Comparison of ENCODE assay signal across 11 mouse cellular contexts in the genomic region with DNA sequence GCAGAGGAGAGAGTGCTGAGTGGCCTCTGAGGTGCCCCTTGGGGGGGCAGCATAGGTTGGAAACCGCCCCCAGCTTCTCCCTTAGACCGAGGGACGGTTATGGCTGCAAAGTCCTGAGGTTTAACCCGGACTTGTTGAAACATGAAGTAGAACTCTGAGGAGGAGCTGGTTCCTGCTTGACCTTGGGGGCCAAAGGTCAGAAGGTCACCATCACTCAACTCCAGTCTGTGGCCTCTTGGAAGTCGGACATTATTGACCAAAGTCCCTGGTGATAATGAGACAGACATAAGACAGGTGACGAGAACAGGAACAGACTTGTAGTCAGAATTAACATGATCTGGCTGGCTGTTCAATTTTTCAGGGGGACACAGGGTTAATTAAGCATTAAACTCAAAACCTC. TPM values are rescaled to one million over a fixed set of nuclear protein-coding genes. Genes with fewer than 3 reads are reported as not detected.
DNase-seq lines count a peak whose midpoint lies in the region; ATAC-seq and TF ChIP-seq lines count a peak whose summit lies in the region.
"Had no signal": no experiment of that assay in that cellular context is flagged by ENCODE, and none has a peak within 500 bp of the region (broad histone marks: within the 10 kb centered on the region; RNA-seq: fewer than 3 reads in every experiment).

No protein-coding gene starts in this region.

- peaks cover 42% of the 10 kb centered on the region for H3K4me1 ChIP-seq in hindbrain, embryonic 10.5 days (replicated peaks)
- peaks cover 15% of the 10 kb centered on the region for H3K4me1 ChIP-seq in hindbrain, embryonic 14.5 days (replicated peaks; ENCODE audit: control insufficient read depth, insufficient read depth, low read length)
- peaks cover 4% of the 10 kb centered on the region; the same call in 1 of the 2 replicates for H3K4me1 ChIP-seq in hindbrain, postnatal 0 days (ENCODE audit: insufficient read depth, low read length)

- TF ChIP-seq CTCF in hindbrain, postnatal 0 days (IDR thresholded peaks at IDR 0.05; ENCODE audit: low read depth): no peak

- no peak overlapping the region for H3K9ac ChIP-seq in hindbrain, embryonic 14.5 days
- H3K9ac ChIP-seq in hindbrain, postnatal 0 days (replicated peaks; ENCODE audit: low read length): 0 out of 2 replicates have a peak overlapping the region, but pooled peaks have one; percentile 24

- WGBS in hindbrain, embryonic 10.5 days: 34% methylated on average over 6 of the region's 6 CpGs
- 39% methylated on average over 6 of the region's 6 CpGs for WGBS in hindbrain, embryonic 14.5 days
- WGBS in hindbrain, postnatal 0 days: 54% methylated on average over 6 of the region's 6 CpGs

- H3K4me3 ChIP-seq in hindbrain, embryonic 10.5 days: peak overlapping the region; percentile 71
- H3K4me3 ChIP-seq in hindbrain, embryonic 14.5 days (replicated peaks; ENCODE audit: low read length): no peak overlapping the region
- no peak overlapping the region; the same call in 1 of the 2 replicates for H3K4me3 ChIP-seq in hindbrain, postnatal 0 days (ENCODE audit: low read length)

- no peaks in the 10 kb centered on the region for H3K9me3 ChIP-seq in hindbrain, embryonic 10.5 days
- H3K9me3 ChIP-seq in hindbrain, embryonic 14.5 days (ENCODE audit: control insufficient read depth, low read length): no peaks in the 10 kb centered on the region
- no peaks in the 10 kb centered on the region for H3K9me3 ChIP-seq in hindbrain, postnatal 0 days (ENCODE audit: low read length)

- ATAC-seq in hindbrain, embryonic 14.5 days (ENCODE audit: low FRiP score): no peak
- no peak for ATAC-seq in hindbrain, postnatal 0 days

- peak; percentile 38 for DNase-seq in hindbrain, embryonic 10.5 days (ENCODE audit: low spot score)
- no peak for DNase-seq in hindbrain, embryonic 14.5 days (ENCODE audit: low spot score)
- DNase-seq in embryo, embryonic 9.5 days (ENCODE audit: extremely low spot score): peak; percentile 59
- DNase-seq in hindbrain, postnatal 0 days (ENCODE audit: low spot score): no peak
- peak; percentile 42 for DNase-seq in neural tube, embryonic 10.5 days (ENCODE audit: extremely low spot score, low spot score)
- no peak for DNase-seq in right cerebral cortex, adult 18-20 months
- DNase-seq in ovary, postnatal 14 days (ENCODE audit: low spot score): no peak
- no peak for DNase-seq in gastrocnemius, postnatal 36 days

- peak overlapping the region; percentile 41; the same call in 1 of the 2 replicates for H3K27ac ChIP-seq in hindbrain, embryonic 10.5 days
- no peak overlapping the region for H3K27ac ChIP-seq in hindbrain, embryonic 14.5 days
- no peak overlapping the region for H3K27ac ChIP-seq in hindbrain, postnatal 0 days

- H3K4me2 ChIP-seq in hindbrain, embryonic 14.5 days (replicated peaks): no peak overlapping the region; the same call in 1 of the 2 replicates
- peak overlapping the region; percentile 91; the same call in 1 of the 2 replicates for H3K4me2 ChIP-seq in hindbrain, postnatal 0 days (ENCODE audit: low read depth, low read length)

- H3K27me3 ChIP-seq in hindbrain, embryonic 10.5 days (ENCODE audit: insufficient read depth, poor library complexity, severe bottlenecking): peaks cover 6% of the 10 kb centered on the region; the same call in 1 of the 2 replicates
- 0 out of 2 replicates have a peak, but pooled peaks cover 4% of the 10 kb centered on the region for H3K27me3 ChIP-seq in hindbrain, embryonic 14.5 days (ENCODE audit: control insufficient read depth, insufficient read depth, low read length)
- no peaks in the 10 kb centered on the region for H3K27me3 ChIP-seq in hindbrain, postnatal 0 days (ENCODE audit: insufficient read depth, low read length)

- peaks cover 19% of the 10 kb centered on the region for H3K36me3 ChIP-seq in hindbrain, embryonic 10.5 days
- H3K36me3 ChIP-seq in hindbrain, embryonic 14.5 days (replicated peaks; ENCODE audit: control insufficient read depth, insufficient read depth): no peaks in the 10 kb centered on the region
- no peaks in the 10 kb centered on the region for H3K36me3 ChIP-seq in hindbrain, postnatal 0 days (ENCODE audit: insufficient read depth, low read length)

- intact Hi-C loops in gastrocnemius, postnatal 36 days (cut with DNase I): no loop called here

RNA-seq across cellular contexts. Expression of a gene that starts 1.9 kb away (rescaled TPM):
- polyA plus RNA-seq in hindbrain, embryonic 10.5 days (2016; fragmentation: Nextera tagmentation; extraction: Ambion mirVana): 54.5 and 57.0 TPM in 2 replicates
- 12.3 and 16.5 TPM in 2 replicates for polyA plus RNA-seq in hindbrain, embryonic 14.5 days (2014; fragmentation: Nextera tagmentation; extraction: Ambion mirVana)
- total RNA-seq in hindbrain, postnatal 0 days (2014; rRNA removed): 23.2 and 30.9 TPM in 2 replicates
- polyA plus RNA-seq in hindbrain, postnatal 0 days (2015; fragmentation: Nextera tagmentation; extraction: Ambion mirVana): 16.6 and 18.2 TPM in 2 replicates
- total RNA-seq in gastrocnemius, postnatal 36 days (2021): 1 to 10 TPM; 1.5 to 2.0 TPM

RNA-seq across cellular contexts. Expression of a gene that starts 2.1 kb away (rescaled TPM):
- polyA plus RNA-seq in hindbrain, embryonic 10.5 days (2016; fragmentation: Nextera tagmentation; extraction: Ambion mirVana): 19.6 and 25.4 TPM in 2 replicates
- polyA plus RNA-seq in hindbrain, embryonic 14.5 days (2014; fragmentation: Nextera tagmentation; extraction: Ambion mirVana): 2.8 and 3.5 TPM in 2 replicates
- 4.9 and 5.5 TPM in 2 replicates for total RNA-seq in hindbrain, postnatal 0 days (2014; rRNA removed)
- polyA plus RNA-seq in hindbrain, postnatal 0 days (2015; fragmentation: Nextera tagmentation; extraction: Ambion mirVana): 4.5 and 4.8 TPM in 2 replicates
- 1 to 10 TPM; 1.4 to 2.8 TPM for total RNA-seq in gastrocnemius, postnatal 36 days (2021)

RNA-seq across cellular contexts. Expression of a gene that starts 8.9 kb away (rescaled TPM):
- not detected in 2 replicates for polyA plus RNA-seq in hindbrain, embryonic 10.5 days (2016; fragmentation: Nextera tagmentation; extraction: Ambion mirVana)
- not detected in 2 replicates for polyA plus RNA-seq in hindbrain, embryonic 14.5 days (2014; fragmentation: Nextera tagmentation; extraction: Ambion mirVana)
- not detected in 2 replicates for total RNA-seq in hindbrain, postnatal 0 days (2014; rRNA removed)
- not detected in 2 replicates for polyA plus RNA-seq in hindbrain, postnatal 0 days (2015; fragmentation: Nextera tagmentation; extraction: Ambion mirVana)
- total RNA-seq in gastrocnemius, postnatal 36 days (2021): not detected
- total RNA-seq: granulocyte monocyte progenitor cell, adult 5-6 weeks; left cerebral cortex, postnatal 10 days had no signal
- polyA plus RNA-seq: neural tube, embryonic 14.5 days had no signal

RNA-seq across cellular contexts. Expression of a gene that starts 18.2 kb away (rescaled TPM):
- polyA plus RNA-seq in hindbrain, embryonic 10.5 days (2016; fragmentation: Nextera tagmentation; extraction: Ambion mirVana): 1.7 and 2.5 TPM in 2 replicates
- polyA plus RNA-seq in hindbrain, embryonic 14.5 days (2014; fragmentation: Nextera tagmentation; extraction: Ambion mirVana): 0.26 and 0.72 TPM in 2 replicates
- 0.58 TPM in 1 of 2 replicates, not detected in the other for total RNA-seq in hindbrain, postnatal 0 days (2014; rRNA removed)
- 0.50 and 0.59 TPM in 2 replicates for polyA plus RNA-seq in hindbrain, postnatal 0 days (2015; fragmentation: Nextera tagmentation; extraction: Ambion mirVana)
- not detected for total RNA-seq in gastrocnemius, postnatal 36 days (2021)
- total RNA-seq: granulocyte monocyte progenitor cell, adult 5-6 weeks had no signal

RNA-seq across cellular contexts. Expression of a gene that starts 37.2 kb away (rescaled TPM):
- polyA plus RNA-seq in hindbrain, embryonic 10.5 days (2016; fragmentation: Nextera tagmentation; extraction: Ambion mirVana): 0.10 TPM in 1 of 2 replicates, not detected in the other
- polyA plus RNA-seq in hindbrain, embryonic 14.5 days (2014; fragmentation: Nextera tagmentation; extraction: Ambion mirVana): 0.22 and 0.25 TPM in 2 replicates
- total RNA-seq in hindbrain, postnatal 0 days (2014; rRNA removed): 0.36 TPM in 1 of 2 replicates, not detected in the other
- 0.25 and 0.29 TPM in 2 replicates for polyA plus RNA-seq in hindbrain, postnatal 0 days (2015; fragmentation: Nextera tagmentation; extraction: Ambion mirVana)
- not detected for total RNA-seq in gastrocnemius, postnatal 36 days (2021)
- total RNA-seq: granulocyte monocyte progenitor cell, adult 5-6 weeks had no signal

Comparison
In these comparisons a context has a peak if more than half of its experiments do, and no peak if none do; other contexts are left out.
1. DNase-seq: peak in hindbrain, embryonic 10.5 days (single experiment), embryo, embryonic 9.5 days (single experiment) and neural tube, embryonic 10.5 days (single experiment); none in hindbrain, embryonic 14.5 days (single experiment), hindbrain, postnatal 0 days (single experiment), right cerebral cortex, adult 18-20 months (single experiment), ovary, postnatal 14 days (single experiment) and gastrocnemius, postnatal 36 days (0 of 2).